Mouse (Mus musculus): Measurements from ENCODE around the gene Agrn. TPM values are rescaled to one million over a fixed set of nuclear protein-coding genes. Genes with fewer than 3 reads are reported as not detected.

The Agrn gene
- polyA plus RNA-seq (2016; fragmentation: Nextera tagmentation; extraction: Ambion mirVana) = 100.0 and 101 TPM in 2 replicates

- H3K27ac ChIP-seq = peak within 1 kb of the TSS; percentile 95
- H3K36me3 ChIP-seq = peaks cover 17% of the 10 kb centered on the region
- peak within 1 kb of the TSS; percentile 91 for H3K4me3 ChIP-seq
- H3K27me3 ChIP-seq = peaks cover 1% of the 10 kb centered on the region; the same call in 1 of the 2 replicates
- H3K9ac ChIP-seq = peak within 1 kb of the TSS; percentile 95
- H3K9me3 ChIP-seq = no peaks in the 10 kb centered on the region
- H3K4me2 ChIP-seq (replicated peaks) = peak within 1 kb of the TSS; percentile 91
- under 1% methylated on average over 38 of the region's 88 CpGs for WGBS
- peaks cover 39% of the 10 kb centered on the region for H3K4me1 ChIP-seq
- ATAC-seq (ENCODE audit: insufficient number of reproducible peaks, insufficient read depth, low FRiP score, low TSS enrichment) = peak; percentile 61
These were observed at the start of gene Agrn for GRCm38 (mm10) chr4:156197131-156197828. Agrn (minus strand) TSS chr4:156197488.

- Histone ChIP-seq H3K36me3 (peaks cover 54% of the 10 kb centered on the region), H3K27me3 (no peaks in the 10 kb centered on the region), H3K4me1 (peaks cover 12% of the 10 kb centered on the region), H3K9me3 (no peaks in the 10 kb centered on the region), H3K9ac (peak overlapping the region; percentile 70), H3K4me3 (peak overlapping the region; percentile 90), H3K27ac (no peak overlapping the region), H3K4me2 (replicated peaks) (peak overlapping the region; percentile 84)
- 24% methylated on average over 58 of the region's 60 CpGs for WGBS
- ATAC-seq (ENCODE audit: insufficient number of reproducible peaks, insufficient read depth, low FRiP score, low TSS enrichment) = no peak
These were observed 39.6 kb upstream of the Agrn start for GRCm38 (mm10) chr4:156236651-156237447.

- Histone ChIP-seq H3K9ac (peak within 1 kb of the TSS; percentile 70), H3K4me1 (peaks cover 12% of the 10 kb centered on the region), H3K9me3 (no peaks in the 10 kb centered on the region), H3K27me3 (no peaks in the 10 kb centered on the region), H3K27ac (peak within 1 kb of the TSS; percentile 94), H3K4me3 (peak within 1 kb of the TSS; percentile 90), H3K36me3 (peaks cover 54% of the 10 kb centered on the region), H3K4me2 (replicated peaks) (peak within 1 kb of the TSS; percentile 84)
- under 1% methylated on average over 90 of the region's 90 CpGs for WGBS
- ATAC-seq (ENCODE audit: insufficient number of reproducible peaks, insufficient read depth, low FRiP score, low TSS enrichment) = peak; percentile 77
These were observed 38.7 kb upstream of the Agrn start, which contains the start of gene Noc2l for GRCm38 (mm10) chr4:156235808-156236533. Noc2l (plus strand) TSS chr4:156236010.

- WGBS = 1% methylated on average over 15 of the region's 15 CpGs
- Histone ChIP-seq H3K9ac (peak overlapping the region; percentile 70), H3K27me3 (no peaks in the 10 kb centered on the region), H3K4me2 (replicated peaks) (peak overlapping the region; percentile 84), H3K9me3 (no peaks in the 10 kb centered on the region), H3K27ac (peak overlapping the region; percentile 94; the same call in 1 of the 2 replicates), H3K4me3 (peak overlapping the region; percentile 90), H3K36me3 (peaks cover 54% of the 10 kb centered on the region), H3K4me1 (peaks cover 12% of the 10 kb centered on the region)
- ATAC-seq (ENCODE audit: insufficient number of reproducible peaks, insufficient read depth, low FRiP score, low TSS enrichment) = peak; percentile 29; the same call in 1 of the 2 replicates
These were observed 38.1 kb upstream of the Agrn start for GRCm38 (mm10) chr4:156235360-156235770.

- Histone ChIP-seq H3K4me1 (peaks cover 12% of the 10 kb centered on the region), H3K9ac (peak within 1 kb of the TSS; percentile 70), H3K27me3 (no peaks in the 10 kb centered on the region), H3K4me3 (peak within 1 kb of the TSS; percentile 90), H3K27ac (peak within 1 kb of the TSS; percentile 94), H3K4me2 (replicated peaks) (peak within 1 kb of the TSS; percentile 84), H3K9me3 (no peaks in the 10 kb centered on the region), H3K36me3 (peaks cover 54% of the 10 kb centered on the region)
- under 1% methylated on average over 38 of the region's 48 CpGs for WGBS
- peak; percentile 57 for ATAC-seq (ENCODE audit: insufficient number of reproducible peaks, insufficient read depth, low FRiP score, low TSS enrichment)
These were observed 37.5 kb upstream of the Agrn start, which contains the start of gene Plekhn1 for GRCm38 (mm10) chr4:156234701-156235213. Plekhn1 (minus strand) TSS chr4:156234857.

GRCm38 (mm10) chr4:156234021-156234501 lies 36.8 kb upstream of the Agrn start:
- H3K27ac ChIP-seq = peak overlapping the region; percentile 80
- H3K36me3 ChIP-seq = peaks cover 54% of the 10 kb centered on the region
- no peaks in the 10 kb centered on the region for H3K27me3 ChIP-seq
- peaks cover 12% of the 10 kb centered on the region for H3K4me1 ChIP-seq
- no peaks in the 10 kb centered on the region for H3K9me3 ChIP-seq
- H3K4me2 ChIP-seq (replicated peaks) = peak overlapping the region; percentile 84
- peak overlapping the region; percentile 70 for H3K9ac ChIP-seq
- WGBS = 3% methylated on average over 17 of the region's 17 CpGs
- H3K4me3 ChIP-seq = peak overlapping the region; percentile 65
- ATAC-seq (ENCODE audit: insufficient number of reproducible peaks, insufficient read depth, low FRiP score, low TSS enrichment) = no peak; the same call in 1 of the 2 replicates

- Histone ChIP-seq H3K4me1 (peaks cover 8% of the 10 kb centered on the region), H3K4me2 (replicated peaks) (peak overlapping the region; percentile 11; the same call in 1 of the 2 replicates), H3K27ac (no peak overlapping the region), H3K4me3 (no peak overlapping the region), H3K9me3 (no peaks in the 10 kb centered on the region), H3K36me3 (peaks cover 44% of the 10 kb centered on the region), H3K27me3 (no peaks in the 10 kb centered on the region), H3K9ac (peak overlapping the region; percentile 38; the same call in 1 of the 2 replicates)
- WGBS = 23% methylated on average over 12 of the region's 12 CpGs
- ATAC-seq (ENCODE audit: insufficient number of reproducible peaks, insufficient read depth, low FRiP score, low TSS enrichment) = peak; percentile 55; the same call in 1 of the 2 replicates
These were observed 31.2 kb upstream of the Agrn start for GRCm38 (mm10) chr4:156228393-156229024.

GRCm38 (mm10) chr4:156227752-156228392 lies 30.6 kb upstream of the Agrn start:
- Histone ChIP-seq H3K4me2 (replicated peaks) (peak overlapping the region; percentile 11; the same call in 1 of the 2 replicates), H3K36me3 (peaks cover 41% of the 10 kb centered on the region), H3K9ac (peak overlapping the region; percentile 38; the same call in 1 of the 2 replicates), H3K4me3 (no peak overlapping the region), H3K27me3 (no peaks in the 10 kb centered on the region), H3K4me1 (0 out of 2 replicates have a peak, but pooled peaks cover 5% of the 10 kb centered on the region), H3K27ac (no peak overlapping the region), H3K9me3 (no peaks in the 10 kb centered on the region)
- no peak for ATAC-seq (ENCODE audit: insufficient number of reproducible peaks, insufficient read depth, low FRiP score, low TSS enrichment)
- WGBS = 35% methylated on average over 18 of the region's 18 CpGs

GRCm38 (mm10) chr4:156224276-156224675 lies 27.0 kb upstream of the Agrn start:
- H3K4me2 ChIP-seq (replicated peaks) = no peak overlapping the region
- H3K36me3 ChIP-seq = peaks cover 5% of the 10 kb centered on the region
- no peak overlapping the region for H3K27ac ChIP-seq
- H3K9me3 ChIP-seq = no peaks in the 10 kb centered on the region
- ATAC-seq (ENCODE audit: insufficient number of reproducible peaks, insufficient read depth, low FRiP score, low TSS enrichment) = no peak
- H3K27me3 ChIP-seq = no peaks in the 10 kb centered on the region
- H3K4me3 ChIP-seq = no peak overlapping the region
- WGBS = 79% methylated on average over 2 of the region's 2 CpGs
- H3K4me1 ChIP-seq = 0 out of 2 replicates have a peak, but pooled peaks cover 5% of the 10 kb centered on the region
- no peak overlapping the region for H3K9ac ChIP-seq

- no peak overlapping the region for H3K9ac ChIP-seq
- H3K27me3 ChIP-seq = no peaks in the 10 kb centered on the region
- ATAC-seq (ENCODE audit: insufficient number of reproducible peaks, insufficient read depth, low FRiP score, low TSS enrichment) = no peak
- no peaks in the 10 kb centered on the region for H3K9me3 ChIP-seq
- H3K4me3 ChIP-seq = no peak overlapping the region
- no peaks in the 10 kb centered on the region for H3K4me1 ChIP-seq
- H3K27ac ChIP-seq = no peak overlapping the region
- 90% methylated on average over 11 of the region's 11 CpGs for WGBS
- H3K4me2 ChIP-seq (replicated peaks) = no peak overlapping the region
- no peaks in the 10 kb centered on the region; the same call in 1 of the 2 replicates for H3K36me3 ChIP-seq
These were observed 22.6 kb upstream of the Agrn start for GRCm38 (mm10) chr4:156219936-156220335.
